Mouse (Mus musculus) stomach, embryonic 14.5 days (tissue): Measurements from ENCODE around the gene Gbx2. TPM values are rescaled to one million over a fixed set of nuclear protein-coding genes. Genes with fewer than 3 reads are reported as not detected.

Source experiments
- ATAC-seq: fragments of 200-750 bp; cut with Nextera tagmentation; 2 replicates; pipeline ENCODE4 v1.8.0; 2017; ENCODE audit warnings: low read depth, moderate TSS enrichment; ENCODE audit not compliant: insufficient number of reproducible peaks, insufficient read depth, low FRiP score
- H3K27ac ChIP-seq: fragments of 300-500 bp; sonication (generic); 2 replicates; pipeline ENCODE4 v1.5.1; 2014; ENCODE audit warnings: mild to moderate bottlenecking, low read length, moderate library complexity, mixed read lengths
- H3K27me3 ChIP-seq: fragments of 300-500 bp; sonication (generic); 2 replicates; pipeline ENCODE4 v1.6.1; 2014; ENCODE audit warnings: low read length, control low read depth, mixed read lengths; ENCODE audit not compliant: control insufficient read depth, insufficient read depth
- H3K36me3 ChIP-seq: fragments of 300-500 bp; sonication (generic); 2 replicates; pipeline ENCODE4 v1.6.1; 2014; ENCODE audit warnings: mild to moderate bottlenecking, control low read depth, low read length, moderate library complexity, mixed read lengths; ENCODE audit not compliant: control insufficient read depth, insufficient read depth
- H3K4me1 ChIP-seq: fragments of 300-500 bp; sonication (generic); 2 replicates; pipeline ENCODE4 v1.6.1; 2014; ENCODE audit warnings: low read length, control low read depth, mixed read lengths; ENCODE audit not compliant: control insufficient read depth, insufficient read depth
- H3K4me2 ChIP-seq: fragments of 300-500 bp; sonication (generic); replicated peaks from 2 replicates; pipeline ENCODE4 v1.6.1; 2014; ENCODE audit warnings: low read depth, low read length, control low read depth
- H3K4me3 ChIP-seq: fragments of 300-500 bp; sonication (generic); 2 replicates; pipeline ENCODE4 v1.5.1; 2014; ENCODE audit warnings: low read depth, low read length, control low read depth
- H3K9ac ChIP-seq: fragments of 300-500 bp; sonication (generic); replicated peaks from 2 replicates; pipeline ENCODE4 v1.6.1; 2014; ENCODE audit warnings: low read depth, mild to moderate bottlenecking, control low read depth, low read length, moderate library complexity, mixed read lengths
- H3K9me3 ChIP-seq: fragments of 300-500 bp; sonication (generic); 2 replicates; pipeline ENCODE4 v1.6.1; 2016; ENCODE audit warnings: low read depth, low read length, control low read depth; ENCODE audit not compliant: control insufficient read depth
- WGBS: fragments of 180-500 bp; shearing (Covaris S2); extraction: QIAGEN DNeasy Blood & Tissue Kit; methylation state at CpG from one replicate; pipeline ENCODE4 v1.1.7; 2014; 5-methylcytosine and 5-hydroxymethylcytosine counted together
- polyA plus RNA-seq: library from polyadenylated mRNA; unstranded; fragments of >200 nt; fragmentation: Nextera tagmentation; extraction: Ambion mirVana; gene quantifications from 2 replicates; pipeline ENCODE4 v1.2.1, GENCODE M21; 2014

The Gbx2 gene
- polyA plus RNA-seq, 1 experiment from 2014 or later, result not detected

GRCm38 (mm10) chr1:89913611-89914010, 17.4 kb downstream of the Gbx2 start:
- no peaks in the 10 kb centered on the region for H3K36me3 ChIP-seq
- no peak overlapping the region for H3K9ac ChIP-seq
- no peak overlapping the region for H3K4me3 ChIP-seq
- WGBS, result 76% methylated on average over 4 of the region's 4 CpGs
- H3K4me2 ChIP-seq, result no peak overlapping the region
- H3K9me3 ChIP-seq, result no peaks in the 10 kb centered on the region
- H3K4me1 ChIP-seq, result no peaks in the 10 kb centered on the region
- H3K27me3 ChIP-seq, result peaks cover 9% of the 10 kb centered on the region
- ATAC-seq, result no peak
- no peak overlapping the region for H3K27ac ChIP-seq

- no peaks in the 10 kb centered on the region for H3K36me3 ChIP-seq
- no peaks in the 10 kb centered on the region for H3K9me3 ChIP-seq
- no peak for ATAC-seq
- H3K9ac ChIP-seq, result no peak overlapping the region
- no peaks in the 10 kb centered on the region for H3K27me3 ChIP-seq
- 26% methylated on average over 5 of the region's 5 CpGs for whole genome bisulfite sequencing
- H3K4me1 ChIP-seq, result no peaks in the 10 kb centered on the region
- H3K27ac ChIP-seq, result no peak overlapping the region
- no peak overlapping the region for H3K4me3 ChIP-seq
- H3K4me2 ChIP-seq, result no peak overlapping the region
These were observed 18.6 kb downstream of the Gbx2 start for GRCm38 (mm10) chr1:89912392-89912791.

GRCm38 (mm10) chr1:89909796-89910195, 21.2 kb downstream of the Gbx2 start:
- Histone ChIP-seq H3K4me2 (no peak overlapping the region), H3K4me3 (no peak overlapping the region), H3K9ac (no peak overlapping the region), H3K36me3 (no peaks in the 10 kb centered on the region), H3K9me3 (0 out of 2 replicates have a peak, but pooled peaks cover 6% of the 10 kb centered on the region), H3K27ac (no peak overlapping the region), H3K4me1 (no peaks in the 10 kb centered on the region), H3K27me3 (no peaks in the 10 kb centered on the region)
- ATAC-seq, result no peak
- 84% methylated on average over 8 of the region's 8 CpGs for whole genome bisulfite sequencing

- no peak overlapping the region for H3K4me2 ChIP-seq
- H3K4me1 ChIP-seq, result no peaks in the 10 kb centered on the region
- 71% methylated on average over 1 of the region's 1 CpGs for WGBS
- H3K27ac ChIP-seq, result no peak overlapping the region
- no peak overlapping the region for H3K4me3 ChIP-seq
- H3K9ac ChIP-seq, result no peak overlapping the region
- no peaks in the 10 kb centered on the region for H3K27me3 ChIP-seq
- H3K9me3 ChIP-seq, result 0 out of 2 replicates have a peak, but pooled peaks cover 6% of the 10 kb centered on the region
- no peak for ATAC-seq
- no peaks in the 10 kb centered on the region for H3K36me3 ChIP-seq
These were observed 28.3 kb downstream of the Gbx2 start for GRCm38 (mm10) chr1:89902641-89903040.

- H3K4me1 ChIP-seq, result no peaks in the 10 kb centered on the region
These were observed 28.7 kb downstream of the Gbx2 start for GRCm38 (mm10) chr1:89902236-89902635.

DNA sequence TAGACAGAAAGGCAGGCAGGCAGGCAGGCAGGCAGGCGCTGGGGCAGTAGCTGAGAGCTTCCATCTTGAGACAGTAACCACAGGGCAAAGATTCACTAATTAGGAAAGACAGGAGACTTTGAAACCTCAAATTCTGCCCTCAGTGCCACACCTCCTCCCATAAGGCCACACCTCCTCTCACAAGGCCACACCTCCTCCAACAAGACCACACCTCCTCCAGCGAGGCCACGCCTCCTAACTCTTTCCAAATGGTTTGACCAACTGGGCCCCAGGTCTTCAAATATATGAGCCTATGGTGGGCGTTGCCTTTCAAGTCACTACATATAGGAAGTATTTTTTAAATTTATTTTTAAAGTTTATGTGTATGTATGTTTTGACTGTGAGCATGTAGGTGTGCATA, 29.6 kb downstream of the Gbx2 start:
- Histone ChIP-seq H3K4me2 (no peak overlapping the region), H3K27me3 (no peaks in the 10 kb centered on the region), H3K9me3 (0 out of 2 replicates have a peak, but pooled peaks cover 3% of the 10 kb centered on the region), H3K4me1 (no peaks in the 10 kb centered on the region), H3K27ac (no peak overlapping the region), H3K9ac (no peak overlapping the region), H3K36me3 (no peaks in the 10 kb centered on the region), H3K4me3 (no peak overlapping the region)
- 89% methylated on average over 4 of the region's 4 CpGs for WGBS
- no peak for ATAC-seq

More at GRCm38 (mm10) chr1:89902236-89902635, 28.7 kb downstream of the Gbx2 start:
- Histone ChIP-seq H3K4me2 (no peak overlapping the region), H3K27ac (no peak overlapping the region), H3K9me3 (0 out of 2 replicates have a peak, but pooled peaks cover 6% of the 10 kb centered on the region), H3K4me3 (no peak overlapping the region), H3K27me3 (no peaks in the 10 kb centered on the region), H3K9ac (no peak overlapping the region), H3K36me3 (no peaks in the 10 kb centered on the region)
- no peak for ATAC-seq
- WGBS, result 92% methylated on average over 2 of the region's 2 CpGs

DNA sequence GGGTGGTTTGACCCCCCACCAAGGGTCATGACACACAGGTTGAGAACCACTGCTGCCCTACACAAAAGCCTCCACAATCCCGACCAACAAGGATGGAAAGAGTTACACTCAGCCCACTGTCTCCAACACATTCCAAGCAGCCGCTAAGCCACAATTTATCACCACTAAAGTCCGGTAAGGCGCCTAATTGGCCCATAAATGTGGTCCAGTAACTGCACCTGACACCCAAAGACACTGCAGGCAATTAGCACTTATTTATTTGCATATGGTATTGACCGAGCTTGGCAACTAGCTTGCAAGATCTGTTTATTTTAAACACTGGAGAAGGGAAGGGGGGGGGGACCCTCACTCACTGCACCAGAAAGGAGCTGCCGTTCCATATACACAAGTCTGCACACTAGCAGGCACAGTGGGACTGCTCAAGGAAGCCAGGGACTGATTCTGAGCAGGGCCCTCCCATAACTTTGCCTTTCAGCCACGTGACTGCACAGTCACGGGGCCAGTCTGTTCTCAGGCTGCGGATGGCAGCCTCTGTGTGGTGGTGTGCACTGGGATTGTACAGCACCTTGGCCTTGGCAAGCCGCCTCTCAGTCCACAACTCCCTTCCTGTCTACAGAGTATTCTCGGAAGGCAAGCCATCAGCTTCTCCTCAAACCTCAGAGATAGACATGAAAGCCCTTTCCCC, 31.1 kb downstream of the Gbx2 start:
- WGBS, result 57% methylated on average over 11 of the region's 11 CpGs
- no peaks in the 10 kb centered on the region for H3K27me3 ChIP-seq

DNA sequence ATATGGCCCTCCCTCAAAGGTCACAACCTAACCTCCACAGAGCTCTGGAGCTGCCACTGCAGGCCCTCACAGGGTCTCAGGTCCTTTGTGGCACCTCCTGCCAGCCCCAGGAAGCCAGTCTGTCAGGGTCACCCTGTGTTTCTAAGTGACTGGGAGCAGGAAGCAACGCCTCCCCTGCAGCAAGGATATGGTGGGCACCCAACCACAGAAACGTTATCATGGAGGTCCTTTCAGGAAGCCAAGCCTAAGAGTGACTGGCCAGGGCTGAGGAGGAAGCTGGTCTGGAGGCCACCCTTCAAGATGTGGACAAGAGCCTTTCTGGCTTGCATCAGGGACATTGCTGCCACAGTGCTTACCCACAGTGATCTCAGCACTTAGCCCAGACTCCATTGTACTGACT, 31.9 kb downstream of the Gbx2 start:
- no peak for ATAC-seq
- no peak overlapping the region for H3K9ac ChIP-seq
- no peak overlapping the region for H3K27ac ChIP-seq
- H3K36me3 ChIP-seq, result no peaks in the 10 kb centered on the region
- H3K27me3 ChIP-seq, result no peaks in the 10 kb centered on the region
- H3K4me1 ChIP-seq, result no peaks in the 10 kb centered on the region
- no peaks in the 10 kb centered on the region for H3K9me3 ChIP-seq
- no peak overlapping the region for H3K4me2 ChIP-seq
- WGBS, result 79% methylated on average over 2 of the region's 2 CpGs
- H3K4me3 ChIP-seq, result no peak overlapping the region

More for the DNA sequence above, 31.1 kb downstream of the Gbx2 start:
- no peaks in the 10 kb centered on the region for H3K4me1 ChIP-seq
- no peak overlapping the region for H3K4me3 ChIP-seq
- no peak overlapping the region for H3K9ac ChIP-seq
- no peak overlapping the region for H3K4me2 ChIP-seq
- H3K9me3 ChIP-seq, result no peaks in the 10 kb centered on the region
- H3K27ac ChIP-seq, result no peak overlapping the region
- ATAC-seq, result no peak
- H3K36me3 ChIP-seq, result no peaks in the 10 kb centered on the region

GRCm38 (mm10) chr1:89895801-89896200, 35.2 kb downstream of the Gbx2 start:
- Histone ChIP-seq H3K4me3 (no peak overlapping the region), H3K27ac (no peak overlapping the region), H3K9me3 (no peaks in the 10 kb centered on the region), H3K36me3 (no peaks in the 10 kb centered on the region; the same call in 1 of the 2 replicates), H3K4me2 (no peak overlapping the region), H3K4me1 (no peaks in the 10 kb centered on the region), H3K27me3 (no peaks in the 10 kb centered on the region), H3K9ac (no peak overlapping the region)
- ATAC-seq, result no peak
- WGBS, result 78% methylated on average over 5 of the region's 5 CpGs
